Mouse (Mus musculus) embryonic facial prominence, embryonic 14.5 days (tissue): ENCODE results near the gene Brk1. TPM values are rescaled to one million over a fixed set of nuclear protein-coding genes. Genes with fewer than 3 reads are reported as not detected.

ENCODE experiments used
- ATAC-seq: fragments of 200-750 bp; cut with Nextera tagmentation; 2 replicates; pipeline ENCODE4 v1.8.0; 2017; ENCODE audit warnings: low read depth, moderate number of reproducible peaks, moderate TSS enrichment
- DNase-seq: peaks from one replicate; pipeline ENCODE4 v3.0.0-alpha.2; 2015; ENCODE audit warnings: low spot score
- H3K27ac ChIP-seq: fragments of 300-500 bp; sonication (generic); replicated peaks from 2 replicates; pipeline ENCODE4 v1.5.1; 2014; ENCODE audit warnings: low read depth, mild to moderate bottlenecking, low read length, moderate library complexity
- H3K27me3 ChIP-seq: fragments of 300-500 bp; sonication (generic); replicated peaks from 2 replicates; pipeline ENCODE4 v1.6.1; 2014; ENCODE audit warnings: low read length; ENCODE audit not compliant: control insufficient read depth, insufficient read depth
- H3K36me3 ChIP-seq: fragments of 300-500 bp; sonication (generic); 2 replicates; pipeline ENCODE4 v1.6.1; 2014; ENCODE audit warnings: low read length, mixed read lengths; ENCODE audit not compliant: control insufficient read depth, insufficient read depth
- H3K4me1 ChIP-seq: fragments of 300-500 bp; sonication (generic); 2 replicates; pipeline ENCODE4 v1.6.1; 2014; ENCODE audit warnings: antibody characterized with exemption, low read length; ENCODE audit not compliant: control insufficient read depth, insufficient read depth
- H3K4me2 ChIP-seq: fragments of 300-500 bp; sonication (generic); 2 replicates; pipeline ENCODE4 v1.6.1; 2014; ENCODE audit warnings: low read depth, mild to moderate bottlenecking, low read length, moderate library complexity, mixed read lengths
- H3K4me3 ChIP-seq: fragments of 300-500 bp; sonication (generic); 2 replicates; pipeline ENCODE4 v1.5.1; 2014; ENCODE audit warnings: low read depth, mild to moderate bottlenecking, low read length
- H3K9ac ChIP-seq: fragments of 300-500 bp; sonication (generic); 2 replicates; pipeline ENCODE4 v1.6.1; 2014; ENCODE audit warnings: low read depth, mild to moderate bottlenecking, low read length, moderate library complexity, mixed read lengths
- H3K9me3 ChIP-seq: fragments of 300-500 bp; sonication (generic); 2 replicates; pipeline ENCODE4 v1.6.1; 2016; ENCODE audit warnings: low read length; ENCODE audit not compliant: control insufficient read depth
- WGBS: fragments of 180-500 bp; shearing (Covaris S2); extraction: QIAGEN DNeasy Blood & Tissue Kit; methylation state at CpG from one replicate; pipeline ENCODE4 v1.1.7; 2014; 5-methylcytosine and 5-hydroxymethylcytosine counted together
- polyA plus RNA-seq: library from polyadenylated mRNA; unstranded; fragments of >200 nt; fragmentation: Nextera tagmentation; extraction: Ambion mirVana; gene quantifications from 2 replicates; pipeline ENCODE4 v1.2.1, GENCODE M21; 2014

Gene Brk1
- polyA plus RNA-seq, 1 experiment from 2014 or later, result 233 TPM

- H3K4me3 ChIP-seq, result no peak overlapping the region
- 92% methylated on average over 4 of the region's 4 CpGs for WGBS
- no peaks in the 10 kb centered on the region for H3K4me1 ChIP-seq
- no peak for ATAC-seq
- no peak overlapping the region for H3K9ac ChIP-seq
- no peak overlapping the region for H3K4me2 ChIP-seq
- no peaks in the 10 kb centered on the region for H3K27me3 ChIP-seq
- no peak overlapping the region for H3K27ac ChIP-seq
- peaks cover 54% of the 10 kb centered on the region for H3K36me3 ChIP-seq
- no peaks in the 10 kb centered on the region for H3K9me3 ChIP-seq
- DNase-seq, result no peak
Measured at GRCm38 (mm10) chr6:113632863-113633262, 28.3 kb downstream of the Brk1 start.

GRCm38 (mm10) chr6:113638302-113639040, 33.9 kb downstream of the Brk1 start, which contains the start of gene Irak2:
TSS of gene Irak2 (plus strand) at chr6:113638467.
- H3K36me3 ChIP-seq, result 0 out of 2 replicates have a peak, but pooled peaks cover 1% of the 10 kb centered on the region
- H3K9me3 ChIP-seq, result no peaks in the 10 kb centered on the region
- peak; percentile 94 for DNase-seq
- H3K4me3 ChIP-seq, result peak within 1 kb of the TSS; percentile 51
- H3K9ac ChIP-seq, result peak within 1 kb of the TSS; percentile 69
- no peaks in the 10 kb centered on the region for H3K4me1 ChIP-seq
- H3K27me3 ChIP-seq, result no peaks in the 10 kb centered on the region
- peak; percentile 95 for ATAC-seq
- H3K4me2 ChIP-seq, result peak within 1 kb of the TSS; percentile 63
- 8% methylated on average over 33 of the region's 37 CpGs for WGBS
- H3K27ac ChIP-seq, result no peak within 1 kb of the TSS

DNA sequence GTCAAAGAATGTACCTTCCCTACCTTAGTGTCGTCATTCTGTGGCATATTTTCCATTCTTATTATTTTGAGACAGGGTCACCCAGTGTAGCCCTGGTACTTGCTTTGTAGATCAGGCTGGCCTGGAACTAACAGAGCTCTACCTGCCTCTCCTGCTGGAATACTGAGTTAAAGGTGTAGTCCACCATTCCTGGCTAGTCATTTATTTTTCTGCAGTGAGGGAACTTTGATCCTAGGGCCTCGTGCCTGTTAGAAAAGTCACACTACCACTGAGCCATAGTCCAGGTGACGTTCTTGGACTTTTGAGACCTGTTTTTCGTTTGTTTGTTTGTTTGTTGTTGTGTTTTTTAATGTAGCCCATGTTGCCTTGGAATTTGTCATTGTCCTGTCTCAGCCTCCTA, 34.6 kb downstream of the Brk1 start:
- Histone ChIP-seq H3K9me3 (no peaks in the 10 kb centered on the region), H3K27ac (no peak overlapping the region), H3K36me3 (no peaks in the 10 kb centered on the region), H3K4me3 (no peak overlapping the region), H3K9ac (no peak overlapping the region), H3K4me2 (no peak overlapping the region), H3K4me1 (no peaks in the 10 kb centered on the region), H3K27me3 (no peaks in the 10 kb centered on the region)
- ATAC-seq, result no peak
- 77% methylated on average over 4 of the region's 4 CpGs for WGBS
- DNase-seq, result no peak

DNA sequence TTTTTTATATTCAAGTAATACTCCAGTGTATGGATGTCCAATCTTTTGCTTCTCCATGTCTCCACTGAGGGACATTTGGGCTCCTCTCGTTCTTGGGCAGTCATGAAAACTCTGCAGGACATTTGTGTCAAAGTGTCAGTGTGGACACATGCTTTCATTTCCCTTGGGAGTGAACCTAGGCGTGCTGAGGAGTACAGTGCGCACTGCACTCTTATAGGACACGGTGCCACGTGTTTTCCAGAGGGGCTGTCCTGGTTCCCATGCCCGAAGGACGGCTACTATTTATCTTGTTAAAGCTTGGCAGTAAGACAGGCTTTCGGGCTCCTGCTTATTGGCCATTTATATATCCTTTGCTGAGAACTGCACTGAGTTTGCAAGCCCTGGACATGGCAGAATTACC, 38.0 kb downstream of the Brk1 start:
- Histone ChIP-seq H3K4me2 (no peak overlapping the region), H3K27me3 (no peaks in the 10 kb centered on the region), H3K36me3 (no peaks in the 10 kb centered on the region), H3K4me3 (no peak overlapping the region), H3K27ac (no peak overlapping the region), H3K9me3 (no peaks in the 10 kb centered on the region), H3K4me1 (no peaks in the 10 kb centered on the region), H3K9ac (no peak overlapping the region)
- no peak for ATAC-seq
- 82% methylated on average over 8 of the region's 8 CpGs for WGBS
- DNase-seq, result no peak

GRCm38 (mm10) chr6:113643021-113643420, 38.4 kb downstream of the Brk1 start:
- Histone ChIP-seq H3K4me2 (no peak overlapping the region), H3K27ac (no peak overlapping the region), H3K27me3 (no peaks in the 10 kb centered on the region), H3K9ac (no peak overlapping the region), H3K4me1 (no peaks in the 10 kb centered on the region), H3K9me3 (no peaks in the 10 kb centered on the region), H3K4me3 (no peak overlapping the region), H3K36me3 (no peaks in the 10 kb centered on the region)
- DNase-seq (no peak), ATAC-seq (no peak)
- WGBS, result 85% methylated on average over 4 of the region's 4 CpGs

- DNase-seq (no peak), ATAC-seq (no peak)
- no peaks in the 10 kb centered on the region for H3K36me3 ChIP-seq
- no peak overlapping the region for H3K9ac ChIP-seq
- no peak overlapping the region for H3K4me3 ChIP-seq
- no peak overlapping the region for H3K27ac ChIP-seq
- H3K27me3 ChIP-seq, result no peaks in the 10 kb centered on the region
- 95% methylated on average over 2 of the region's 2 CpGs for WGBS
- H3K4me1 ChIP-seq, result no peaks in the 10 kb centered on the region
- no peak overlapping the region for H3K4me2 ChIP-seq
- no peaks in the 10 kb centered on the region for H3K9me3 ChIP-seq
Measured at GRCm38 (mm10) chr6:113643967-113644366, 39.4 kb downstream of the Brk1 start.

- H3K36me3 ChIP-seq, result no peaks in the 10 kb centered on the region
- WGBS, result 83% methylated on average over 8 of the region's 8 CpGs
- peak; percentile 37 for DNase-seq
- no peaks in the 10 kb centered on the region for H3K27me3 ChIP-seq
- H3K4me2 ChIP-seq, result no peak overlapping the region
- H3K27ac ChIP-seq, result no peak overlapping the region
- ATAC-seq, result no peak
- H3K4me3 ChIP-seq, result no peak overlapping the region
- H3K4me1 ChIP-seq, result no peaks in the 10 kb centered on the region
- H3K9me3 ChIP-seq, result no peaks in the 10 kb centered on the region
- no peak overlapping the region for H3K9ac ChIP-seq
Measured at GRCm38 (mm10) chr6:113644808-113645207, 40.2 kb downstream of the Brk1 start.

DNA sequence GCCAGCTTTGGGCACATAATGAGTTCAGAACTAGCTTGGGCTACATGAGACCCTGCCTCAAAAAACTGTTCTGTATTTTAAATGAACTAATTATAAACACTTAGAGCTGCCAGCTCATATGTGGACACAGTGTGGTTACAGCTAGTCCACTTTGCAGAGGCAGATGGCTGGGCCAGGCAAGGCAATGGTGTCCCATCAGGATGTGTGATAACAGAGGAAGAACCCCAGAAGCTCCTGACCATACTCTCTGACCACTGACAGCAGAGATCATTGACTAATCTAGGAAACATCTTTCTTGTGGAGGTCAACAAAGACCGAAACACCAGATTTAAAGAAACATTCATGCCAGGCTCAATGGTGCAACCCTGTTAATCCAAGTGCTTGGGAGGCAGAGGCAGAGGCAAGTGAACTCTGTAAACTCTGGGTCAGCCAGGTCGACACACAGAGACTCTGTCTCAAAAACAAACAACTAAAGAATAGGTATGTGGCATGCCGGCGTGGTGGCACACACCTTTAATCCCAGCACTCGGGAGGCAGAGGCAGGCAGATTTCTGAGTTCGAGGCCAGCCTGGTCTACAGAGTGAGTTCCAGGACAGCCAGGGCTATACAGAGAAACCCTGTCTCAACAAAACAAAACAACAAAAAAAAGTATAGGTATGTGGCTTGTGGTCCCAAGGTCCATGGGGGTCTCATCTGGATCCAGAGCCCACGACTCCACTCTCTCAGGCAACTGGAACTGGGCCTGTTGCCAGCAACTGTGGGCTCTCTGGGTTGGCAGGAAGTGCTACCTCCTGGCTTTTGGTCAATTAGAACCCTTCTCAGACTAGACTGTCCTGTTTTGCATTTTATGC, 45.0 kb downstream of the Brk1 start:
- Histone ChIP-seq H3K36me3 (no peaks in the 10 kb centered on the region), H3K4me3 (no peak overlapping the region), H3K9me3 (no peaks in the 10 kb centered on the region), H3K9ac (no peak overlapping the region), H3K4me2 (no peak overlapping the region), H3K27ac (no peak overlapping the region), H3K27me3 (no peaks in the 10 kb centered on the region), H3K4me1 (no peaks in the 10 kb centered on the region)
- ATAC-seq, result no peak
- 84% methylated on average over 6 of the region's 7 CpGs for WGBS
- no peak for DNase-seq
